Mouse (Mus musculus): ENCODE measurements around the gene Hivep2.
A peak's percentile ranks its signal among the peaks of the same experiment; 100 is the strongest.

The Hivep2 gene

GRCm38 (mm10) chr10:14087316-14087715 lies 121.4 kb downstream of the Hivep2 start:
- no peak for DNase-seq

- no peak for DNase-seq
These were observed 123.6 kb downstream of the Hivep2 start for GRCm38 (mm10) chr10:14089488-14089887.

GRCm38 (mm10) chr10:14094033-14094432 lies 128.2 kb downstream of the Hivep2 start:
- DNase-seq, result no peak

GRCm38 (mm10) chr10:14096045-14096444 lies 130.2 kb downstream of the Hivep2 start:
- no peak for DNase-seq

GRCm38 (mm10) chr10:14099182-14099581 lies 133.3 kb downstream of the Hivep2 start:
- peak; percentile 70 for DNase-seq

GRCm38 (mm10) chr10:14100041-14100440 lies 134.2 kb downstream of the Hivep2 start:
- peak; percentile 34 for DNase-seq

- DNase-seq, result no peak
These were observed 135.0 kb downstream of the Hivep2 start for GRCm38 (mm10) chr10:14100847-14101246.

GRCm38 (mm10) chr10:14101966-14102365 lies 136.1 kb downstream of the Hivep2 start:
- DNase-seq, result no peak

GRCm38 (mm10) chr10:14107980-14108671 lies 142.3 kb downstream of the Hivep2 start:
- no peak for DNase-seq

- DNase-seq, result no peak
These were observed 150.0 kb downstream of the Hivep2 start for GRCm38 (mm10) chr10:14115846-14116245.

- no peak for DNase-seq
These were observed 151.1 kb downstream of the Hivep2 start for GRCm38 (mm10) chr10:14116978-14117377.

- DNase-seq, result no peak
These were observed 153.3 kb downstream of the Hivep2 start for GRCm38 (mm10) chr10:14119201-14119600.

- DNase-seq, result no peak
These were observed 154.6 kb downstream of the Hivep2 start for GRCm38 (mm10) chr10:14120512-14120911.

- no peak for DNase-seq
These were observed 162.0 kb downstream of the Hivep2 start for GRCm38 (mm10) chr10:14127826-14128225.

- no peak for DNase-seq
These were observed 164.4 kb downstream of the Hivep2 start for GRCm38 (mm10) chr10:14130270-14130669.

GRCm38 (mm10) chr10:14131307-14131706 lies 165.4 kb downstream of the Hivep2 start:
- DNase-seq, result no peak

- no peak for DNase-seq
These were observed 166.2 kb downstream of the Hivep2 start for GRCm38 (mm10) chr10:14132061-14132460.

- no peak for DNase-seq
These were observed 167.1 kb downstream of the Hivep2 start for GRCm38 (mm10) chr10:14132937-14133336.

GRCm38 (mm10) chr10:14138663-14139062 lies 172.8 kb downstream of the Hivep2 start:
- no peak for DNase-seq

- no peak for DNase-seq
These were observed 179.0 kb downstream of the Hivep2 start for GRCm38 (mm10) chr10:14144840-14145239.

GRCm38 (mm10) chr10:14164829-14165228 lies 199.0 kb downstream of the Hivep2 start:
- DNase-seq, result no peak

- DNase-seq, result no peak
These were observed 202.4 kb downstream of the Hivep2 start for GRCm38 (mm10) chr10:14168197-14168844.

- no peak for DNase-seq
These were observed 203.1 kb downstream of the Hivep2 start for GRCm38 (mm10) chr10:14168869-14169566.

GRCm38 (mm10) chr10:14174124-14174523 lies 208.2 kb downstream of the Hivep2 start:
- DNase-seq, result no peak

All from cerebellum, adult 8-10 months (tissue).